Mouse (Mus musculus) testis, adult 2 months (tissue): ENCODE measurements at regions not wholly inside any gene's neighbourhood (a gene's known extent, or its start where the extent isn't known, plus 50 kb on each side); places are given as distances from the start of the nearest gene placed in this dataset.

Experiments used
- H3K27ac ChIP-seq: fragments of 200-500 bp; 2 replicates; pipeline ENCODE4 v1.5.1; 2012; ENCODE audit warnings: low read depth, low read length; ENCODE audit not compliant: control insufficient read depth, insufficient read depth
- H3K27me3 ChIP-seq: fragments of 200-500 bp; 2 replicates; pipeline ENCODE4 v1.6.1; 2012; ENCODE audit warnings: mild to moderate bottlenecking, low read length, moderate library complexity; ENCODE audit not compliant: control insufficient read depth, insufficient read depth
- H3K36me3 ChIP-seq: fragments of 200-500 bp; 2 replicates; pipeline ENCODE4 v1.6.1; 2012; ENCODE audit warnings: mild to moderate bottlenecking, low read length; ENCODE audit not compliant: control insufficient read depth, insufficient read depth
- H3K4me1 ChIP-seq: fragments of 200-500 bp; 2 replicates; pipeline ENCODE4 v1.6.1; 2012; ENCODE audit warnings: low read length; ENCODE audit not compliant: control insufficient read depth, insufficient read depth
- H3K4me3 ChIP-seq: fragments of 200-500 bp; 2 replicates; pipeline ENCODE4 v1.5.1; 2012; ENCODE audit warnings: low read depth, mild to moderate bottlenecking, low read length, moderate library complexity, mixed read lengths; ENCODE audit not compliant: control insufficient read depth
- CTCF ChIP-seq: fragments of 200-500 bp; IDR thresholded peaks from 2 replicates; pipeline ENCODE4 v1.5.1; 2012; ENCODE audit warnings: low read depth, mild to moderate bottlenecking, inconsistent platforms, low read length, moderate library complexity; ENCODE audit not compliant: control insufficient read depth, insufficient read depth, insufficient replicate concordance
- POLR2A ChIP-seq: fragments of 200-500 bp; IDR thresholded peaks from 2 replicates; pipeline ENCODE4 v1.6.1; 2012; ENCODE audit warnings: low read depth, mild to moderate bottlenecking, inconsistent platforms, low read length, moderate library complexity; ENCODE audit not compliant: control insufficient read depth

DNA sequence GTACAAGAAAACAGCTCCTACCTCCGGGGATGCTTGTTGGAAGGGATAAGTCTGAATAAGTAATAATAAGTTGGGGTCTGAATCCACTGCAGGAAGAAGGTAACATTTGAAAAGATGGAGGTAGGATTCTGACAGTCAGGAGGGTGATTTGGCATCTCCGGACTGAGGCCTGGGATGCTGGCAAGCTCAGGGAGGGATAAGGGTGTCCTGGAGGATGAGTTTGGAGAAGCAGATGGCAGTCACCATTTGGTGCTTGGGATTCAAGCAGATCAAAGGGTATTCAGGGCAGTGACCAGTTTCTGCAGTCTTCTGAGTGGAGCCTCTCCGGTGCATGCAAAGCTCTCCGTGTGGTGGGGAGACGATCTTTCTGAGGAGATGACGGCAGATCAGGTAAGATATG is 62.9 kb upstream of the Gm2310 start:
- no peaks in the 10 kb centered on the region for H3K27me3 ChIP-seq
- no peak overlapping the region for H3K27ac ChIP-seq
- H3K4me1 ChIP-seq, result peaks cover 8% of the 10 kb centered on the region; the same call in 1 of the 2 replicates
- H3K4me3 ChIP-seq, result no peak overlapping the region
- TF ChIP-seq CTCF (no peak), POLR2A (no peak)
- H3K36me3 ChIP-seq, result no peaks in the 10 kb centered on the region

DNA sequence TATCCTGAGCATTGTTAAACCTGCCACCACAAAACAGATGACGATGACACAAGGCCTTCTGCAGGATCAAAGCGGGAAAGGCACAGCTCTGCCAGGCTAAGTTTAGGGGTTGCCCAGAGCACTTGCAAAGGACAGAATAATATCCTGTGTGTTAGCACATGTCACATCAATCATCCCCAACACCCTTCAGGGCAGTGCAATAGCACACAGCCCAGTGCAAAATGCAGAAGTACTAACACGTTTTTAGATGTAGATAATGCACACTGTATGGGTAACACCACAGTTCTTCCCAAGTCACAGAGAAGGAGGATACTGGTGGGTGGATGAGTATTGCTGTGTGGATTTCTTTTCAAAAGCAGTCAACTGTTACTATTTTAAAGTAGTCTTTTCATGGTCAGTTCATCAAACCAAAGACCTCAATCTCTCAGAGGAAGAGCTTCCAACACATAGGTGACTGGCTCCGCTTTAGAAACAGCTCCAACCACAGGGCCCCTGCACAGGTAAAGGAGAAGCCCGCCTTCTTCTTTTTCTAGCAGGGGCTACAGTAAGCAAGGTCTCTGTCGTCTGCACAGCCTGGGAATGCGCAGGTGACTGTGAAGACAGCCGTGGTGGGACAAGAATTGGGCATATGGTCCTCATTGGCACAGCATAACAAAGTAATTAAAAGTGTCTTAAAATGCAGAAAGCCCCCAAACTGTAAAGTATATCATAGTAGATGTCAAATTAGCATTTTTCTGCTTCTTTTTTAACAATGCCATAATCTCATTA is 61.6 kb upstream of the Gm2310 start:
- no peak overlapping the region for H3K27ac ChIP-seq
- H3K27me3 ChIP-seq, result no peaks in the 10 kb centered on the region
- TF ChIP-seq CTCF (no peak), POLR2A (no peak)
- no peak overlapping the region for H3K4me3 ChIP-seq
- H3K36me3 ChIP-seq, result no peaks in the 10 kb centered on the region
- peaks cover 3% of the 10 kb centered on the region; the same call in 1 of the 2 replicates for H3K4me1 ChIP-seq

DNA sequence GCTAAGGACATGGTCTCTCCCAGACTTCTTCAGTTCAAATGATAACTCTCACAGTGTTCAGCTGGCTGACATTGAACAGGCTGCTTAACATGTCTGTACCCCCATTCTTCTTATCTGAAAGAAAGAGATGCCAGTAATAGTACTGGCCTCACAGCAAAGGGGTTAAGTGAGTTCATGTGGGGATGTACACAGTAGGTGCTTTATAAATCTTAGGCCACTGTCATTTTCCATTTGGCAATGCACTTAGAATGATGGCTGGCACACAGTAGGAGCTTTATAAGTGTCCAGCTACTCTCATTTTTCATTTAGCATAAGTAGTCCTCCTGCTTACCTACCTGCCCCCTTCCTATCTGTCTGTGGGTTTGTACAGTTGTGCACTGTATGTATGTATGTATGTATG is 60.3 kb upstream of the Gm2310 start:
- H3K27ac ChIP-seq, result no peak overlapping the region
- no peaks in the 10 kb centered on the region for H3K36me3 ChIP-seq
- TF ChIP-seq POLR2A (no peak), CTCF (no peak)
- H3K4me3 ChIP-seq, result no peak overlapping the region
- peaks cover 3% of the 10 kb centered on the region; the same call in 1 of the 2 replicates for H3K4me1 ChIP-seq
- H3K27me3 ChIP-seq, result no peaks in the 10 kb centered on the region

DNA sequence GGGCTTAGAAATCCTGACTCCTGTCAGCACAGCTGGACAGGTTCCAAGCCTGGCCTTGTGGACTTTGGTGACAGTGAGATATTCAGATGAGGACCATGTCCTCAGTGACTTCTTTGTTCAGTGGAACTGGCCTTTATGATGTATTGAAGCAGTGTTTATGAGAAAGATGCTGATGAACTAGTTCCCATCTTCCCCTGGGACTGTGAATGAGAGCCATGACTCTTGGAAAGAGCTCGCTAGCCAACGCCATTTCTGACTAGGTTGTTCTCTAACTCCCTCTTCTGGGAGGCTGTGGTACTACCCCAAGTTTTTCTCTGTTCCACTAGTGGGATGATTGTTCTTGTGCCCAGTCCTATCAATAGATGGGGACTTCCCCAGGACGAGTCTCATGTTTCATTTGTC is 57.7 kb upstream of the Gm2310 start:
- Histone ChIP-seq H3K4me1 (peaks cover 3% of the 10 kb centered on the region; the same call in 1 of the 2 replicates), H3K27me3 (no peaks in the 10 kb centered on the region), H3K27ac (no peak overlapping the region), H3K36me3 (no peaks in the 10 kb centered on the region), H3K4me3 (no peak overlapping the region)
- TF ChIP-seq CTCF, result no peak
- no peak for TF ChIP-seq POLR2A

DNA sequence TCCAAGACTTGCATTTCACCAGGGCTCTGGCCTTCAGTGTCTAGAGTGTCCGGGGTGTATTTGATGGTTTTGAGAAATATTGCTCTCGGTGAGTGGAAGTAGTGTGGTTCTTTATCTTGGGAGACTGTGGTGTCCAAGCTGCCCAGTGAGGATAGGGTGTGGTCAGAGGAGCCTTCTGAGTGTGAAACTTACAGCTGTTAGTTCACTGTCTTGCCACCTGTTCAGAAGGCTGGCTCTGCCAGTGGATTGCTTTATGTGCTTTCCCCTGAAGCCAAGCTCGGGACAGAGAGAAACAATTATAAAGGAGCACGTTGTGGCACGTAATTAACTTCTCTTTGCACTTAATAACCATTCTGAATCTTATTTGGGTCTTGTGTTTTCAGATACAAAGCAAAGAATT is 57.2 kb upstream of the Gm2310 start:
- Histone ChIP-seq H3K27ac (no peak overlapping the region), H3K4me1 (peaks cover 3% of the 10 kb centered on the region; the same call in 1 of the 2 replicates), H3K4me3 (no peak overlapping the region), H3K36me3 (no peaks in the 10 kb centered on the region), H3K27me3 (no peaks in the 10 kb centered on the region)
- TF ChIP-seq CTCF, result no peak
- no peak for TF ChIP-seq POLR2A

DNA sequence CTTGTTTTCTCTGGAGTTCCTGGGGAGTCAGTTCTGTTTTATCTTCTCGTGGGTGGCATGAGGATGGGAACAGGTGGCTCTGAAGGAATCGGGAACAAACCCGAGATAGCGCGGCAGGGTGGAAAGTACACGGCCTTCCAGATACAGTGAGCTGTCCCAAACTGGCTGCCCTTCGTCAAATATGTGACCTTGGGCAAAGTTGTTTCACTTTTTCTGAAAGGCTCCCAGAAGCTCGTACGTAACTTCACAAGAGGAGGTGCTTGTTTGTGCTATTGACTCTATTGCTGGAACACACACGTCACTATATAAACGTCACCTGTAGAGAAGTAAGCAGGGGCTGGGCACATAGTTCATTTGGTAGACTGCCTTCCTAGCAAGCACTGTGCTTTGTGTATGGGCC is 49.9 kb upstream of the Gm2310 start:
- peaks cover 8% of the 10 kb centered on the region for H3K4me1 ChIP-seq
- H3K27ac ChIP-seq, result peak overlapping the region; percentile 81; the same call in 1 of the 2 replicates
- no peaks in the 10 kb centered on the region for H3K36me3 ChIP-seq
- peak overlapping the region; percentile 76 for H3K4me3 ChIP-seq
- no peaks in the 10 kb centered on the region for H3K27me3 ChIP-seq
- TF ChIP-seq CTCF (no peak), POLR2A (no peak)
